Mouse (Mus musculus) ES-Bruce4 (cell line): ENCODE measurements at regions not wholly inside any gene's neighbourhood (a gene's known extent, or its start where the extent isn't known, plus 50 kb on each side); places are given as distances from the start of the nearest gene placed in this dataset.

Experiments used
- CTCF ChIP-seq: IDR thresholded peaks from one replicate; pipeline ENCODE4 v1.8.1; 2011; ENCODE audit warnings: low read depth, low read length
- EP300 ChIP-seq: IDR thresholded peaks from 2 replicates; pipeline ENCODE4 v1.6.1; 2011; ENCODE audit warnings: low read depth, low read length; ENCODE audit not compliant: insufficient read depth

GRCm38 (mm10) chr11:45508566-45508965 is 343.3 kb upstream of the Clint1 start:
- TF ChIP-seq CTCF (no peak), EP300 (no peak)
